Mouse (Mus musculus): Measurements from ENCODE around the gene Rnf26. TPM values are rescaled to one million over a fixed set of nuclear protein-coding genes. Genes with fewer than 3 reads are reported as not detected.

Rnf26 gene
- polyA plus RNA-seq, 1 experiment from 2014 or later: 35.4 TPM

- Histone ChIP-seq H3K4me3 (no peak overlapping the region), H3K27ac (replicated peaks) (no peak overlapping the region), H3K4me1 (replicated peaks) (peaks cover 50% of the 10 kb centered on the region), H3K36me3 (peaks cover 8% of the 10 kb centered on the region; the same call in 1 of the 2 replicates), H3K9me3 (no peaks in the 10 kb centered on the region), H3K4me2 (no peak overlapping the region), H3K9ac (no peak overlapping the region), H3K27me3 (no peaks in the 10 kb centered on the region)
- 87% methylated on average over 10 of the region's 10 CpGs for WGBS
- ATAC-seq (ENCODE audit: low read depth): no peak
These were observed 7.5 kb downstream of the Rnf26 start for GRCm38 (mm10) chr9:44105781-44106180.

DNA sequence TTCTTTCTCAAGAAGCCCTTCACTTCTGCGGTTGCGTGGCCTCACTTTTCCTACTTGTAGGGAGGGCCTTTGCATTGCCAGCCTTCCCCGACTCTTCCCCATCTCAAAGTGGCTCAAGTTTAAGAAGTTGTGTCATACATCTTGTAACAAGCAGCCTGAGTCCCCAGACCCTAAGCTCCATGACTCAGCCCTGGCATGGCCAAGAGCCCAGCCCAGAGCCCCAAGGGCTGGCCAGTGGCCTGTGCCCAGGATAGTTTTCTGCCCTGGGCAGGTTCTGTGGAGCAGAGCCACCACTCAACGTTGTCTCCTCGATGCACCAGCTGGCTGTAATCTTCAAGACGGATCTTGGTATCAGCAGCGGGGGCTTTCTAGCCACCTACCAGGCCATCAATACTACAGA, 8.4 kb downstream of the Rnf26 start:
- Histone ChIP-seq H3K9ac (no peak overlapping the region), H3K4me1 (replicated peaks) (peaks cover 41% of the 10 kb centered on the region), H3K9me3 (no peaks in the 10 kb centered on the region), H3K4me3 (no peak overlapping the region), H3K27ac (replicated peaks) (no peak overlapping the region), H3K4me2 (no peak overlapping the region), H3K36me3 (peaks cover 8% of the 10 kb centered on the region; the same call in 1 of the 2 replicates), H3K27me3 (no peaks in the 10 kb centered on the region)
- whole genome bisulfite sequencing: 92% methylated on average over 7 of the region's 7 CpGs
- ATAC-seq (ENCODE audit: low read depth): no peak

DNA sequence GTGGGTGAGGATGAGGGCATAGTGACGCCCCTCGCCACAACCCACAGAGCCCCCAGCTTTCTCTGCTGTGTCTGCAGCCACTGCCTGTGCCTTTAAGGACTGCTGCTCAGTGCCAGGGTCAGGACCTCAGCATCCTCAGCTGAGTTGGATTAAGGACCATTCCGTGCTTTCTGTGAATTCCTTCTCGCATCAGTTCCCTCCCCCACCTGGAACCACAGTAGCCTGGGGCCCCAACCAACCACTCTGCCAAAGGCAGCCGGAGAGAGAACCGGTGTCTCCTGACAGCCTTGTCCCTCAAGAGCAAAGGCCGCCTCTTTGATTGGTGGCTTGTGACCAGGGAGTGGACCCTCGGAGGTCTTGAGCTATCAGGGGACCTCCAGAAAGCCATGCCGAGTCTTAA, 11.8 kb downstream of the Rnf26 start, which contains the start of gene Mfrp:
Gene Mfrp, plus strand, starts transcription at position 240 of the 400 bp plus-strand sequence.
- Histone ChIP-seq H3K27ac (replicated peaks) (no peak within 1 kb of the TSS), H3K36me3 (peaks cover 8% of the 10 kb centered on the region; the same call in 1 of the 2 replicates), H3K27me3 (no peaks in the 10 kb centered on the region), H3K4me3 (no peak within 1 kb of the TSS), H3K4me2 (no peak within 1 kb of the TSS), H3K4me1 (replicated peaks) (peaks cover 11% of the 10 kb centered on the region), H3K9ac (no peak within 1 kb of the TSS), H3K9me3 (no peaks in the 10 kb centered on the region)
- no peak for ATAC-seq (ENCODE audit: low read depth)
- 75% methylated on average over 9 of the region's 9 CpGs for WGBS

- H3K4me1 ChIP-seq (replicated peaks): peaks cover 17% of the 10 kb centered on the region
- no peaks in the 10 kb centered on the region for H3K9me3 ChIP-seq
- H3K4me3 ChIP-seq: no peak overlapping the region
- no peak overlapping the region for H3K27ac ChIP-seq (replicated peaks)
- peaks cover 9% of the 10 kb centered on the region; the same call in 1 of the 2 replicates for H3K36me3 ChIP-seq
- H3K9ac ChIP-seq: no peak overlapping the region
- no peaks in the 10 kb centered on the region for H3K27me3 ChIP-seq
- peak; percentile 72 for ATAC-seq (ENCODE audit: low read depth)
- 20% methylated on average over 9 of the region's 9 CpGs for WGBS
- H3K4me2 ChIP-seq: no peak overlapping the region
These were observed 16.8 kb downstream of the Rnf26 start for GRCm38 (mm10) chr9:44096536-44096935.

- no peak overlapping the region for H3K4me3 ChIP-seq
- peaks cover 13% of the 10 kb centered on the region; the same call in 1 of the 2 replicates for H3K36me3 ChIP-seq
- H3K27ac ChIP-seq (replicated peaks): no peak overlapping the region
- no peak overlapping the region for H3K9ac ChIP-seq
- ATAC-seq (ENCODE audit: low read depth): no peak
- H3K4me1 ChIP-seq (replicated peaks): peaks cover 17% of the 10 kb centered on the region
- no peaks in the 10 kb centered on the region for H3K9me3 ChIP-seq
- no peaks in the 10 kb centered on the region for H3K27me3 ChIP-seq
- no peak overlapping the region for H3K4me2 ChIP-seq
- 89% methylated on average over 9 of the region's 9 CpGs for WGBS
These were observed 17.5 kb downstream of the Rnf26 start for GRCm38 (mm10) chr9:44095781-44096180.

DNA sequence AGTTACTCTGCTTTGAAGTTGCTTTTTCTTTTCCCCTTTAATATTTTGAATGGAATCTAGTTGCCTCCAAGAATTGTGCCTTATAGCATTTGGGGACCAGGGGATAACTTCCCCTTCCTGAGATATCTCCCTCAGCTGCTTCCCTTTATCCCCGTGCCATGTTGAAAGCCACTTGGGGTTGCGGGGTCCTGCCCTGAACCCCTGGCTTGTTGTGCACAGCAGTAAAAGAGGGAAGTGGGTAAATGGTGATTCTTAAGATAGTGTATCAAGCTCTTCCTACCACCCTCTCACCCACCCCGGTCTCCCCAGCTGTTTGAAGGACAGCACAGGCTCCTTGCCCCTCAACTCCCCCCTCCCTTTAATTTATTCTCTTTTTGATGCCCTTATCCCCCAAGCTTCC, 18.6 kb downstream of the Rnf26 start:
- H3K36me3 ChIP-seq: peaks cover 13% of the 10 kb centered on the region; the same call in 1 of the 2 replicates
- no peaks in the 10 kb centered on the region for H3K27me3 ChIP-seq
- H3K4me2 ChIP-seq: no peak overlapping the region
- H3K27ac ChIP-seq (replicated peaks): no peak overlapping the region
- H3K9ac ChIP-seq: no peak overlapping the region
- no peaks in the 10 kb centered on the region for H3K9me3 ChIP-seq
- no peak overlapping the region for H3K4me3 ChIP-seq
- 90% methylated on average over 3 of the region's 3 CpGs for whole genome bisulfite sequencing
- no peak for ATAC-seq (ENCODE audit: low read depth)
- H3K4me1 ChIP-seq (replicated peaks): peaks cover 17% of the 10 kb centered on the region

DNA sequence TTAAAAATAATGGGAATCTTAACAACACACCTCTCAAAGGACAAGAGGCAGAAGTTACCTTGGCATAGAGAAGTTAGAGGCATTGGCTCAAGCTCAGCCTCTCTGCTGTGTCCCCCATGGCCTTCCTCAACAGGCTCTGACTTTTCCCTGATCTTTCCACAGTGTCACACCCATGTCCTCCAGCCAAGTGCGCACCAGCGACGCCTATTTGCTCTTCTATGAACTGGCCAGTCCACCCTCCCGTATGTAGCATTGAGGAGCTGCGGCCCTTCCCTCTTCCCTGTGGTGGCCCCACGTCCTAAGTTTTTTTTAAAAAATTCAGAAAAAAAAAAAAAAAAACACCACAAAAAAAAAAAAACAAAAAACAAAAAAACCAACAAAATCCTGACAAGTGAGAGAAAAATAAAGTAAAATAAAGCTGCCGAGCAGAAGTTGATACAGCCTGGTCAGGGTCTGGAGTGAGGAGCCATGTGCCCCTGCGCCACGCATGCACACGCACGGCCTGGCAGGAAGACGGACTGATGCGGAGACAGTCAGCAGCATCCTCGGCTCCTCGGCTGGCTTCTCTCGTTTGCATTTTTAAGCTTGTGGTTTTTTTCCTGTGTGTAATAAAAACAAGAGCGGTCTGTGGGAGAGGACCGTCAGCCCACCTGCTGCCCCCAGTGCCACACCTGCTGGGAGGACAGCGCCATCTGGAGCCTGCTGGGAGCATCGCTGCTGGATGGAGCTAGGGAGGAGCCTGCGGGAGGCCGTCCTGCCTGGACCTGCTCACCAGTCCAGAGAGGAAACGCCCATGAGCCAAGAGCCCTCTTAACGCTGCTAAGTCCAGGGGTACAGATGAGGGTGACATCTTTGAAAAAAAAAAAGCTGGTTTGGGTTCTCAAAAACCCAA, 19.5 kb downstream of the Rnf26 start:
- Histone ChIP-seq H3K36me3 (peaks cover 13% of the 10 kb centered on the region; the same call in 1 of the 2 replicates), H3K4me3 (peak overlapping the region; percentile 19), H3K4me2 (peak overlapping the region; percentile 46), H3K9ac (peak overlapping the region; percentile 47; the same call in 1 of the 2 replicates), H3K4me1 (replicated peaks) (peaks cover 17% of the 10 kb centered on the region), H3K9me3 (no peaks in the 10 kb centered on the region), H3K27ac (replicated peaks) (no peak overlapping the region), H3K27me3 (no peaks in the 10 kb centered on the region)
- 28% methylated on average over 24 of the region's 24 CpGs for WGBS
- ATAC-seq (ENCODE audit: low read depth): peak; percentile 45; the same call in 1 of the 2 replicates

GRCm38 (mm10) chr9:44088877-44089608, 24.3 kb downstream of the Rnf26 start:
- no peak overlapping the region for H3K4me2 ChIP-seq
- H3K4me3 ChIP-seq: no peak overlapping the region
- peaks cover 13% of the 10 kb centered on the region; the same call in 1 of the 2 replicates for H3K36me3 ChIP-seq
- H3K9ac ChIP-seq: no peak overlapping the region
- H3K27ac ChIP-seq (replicated peaks): no peak overlapping the region
- peaks cover 38% of the 10 kb centered on the region for H3K27me3 ChIP-seq
- H3K9me3 ChIP-seq: no peaks in the 10 kb centered on the region
- peaks cover 29% of the 10 kb centered on the region for H3K4me1 ChIP-seq (replicated peaks)
- ATAC-seq (ENCODE audit: low read depth): no peak
- 56% methylated on average over 12 of the region's 12 CpGs for WGBS

DNA sequence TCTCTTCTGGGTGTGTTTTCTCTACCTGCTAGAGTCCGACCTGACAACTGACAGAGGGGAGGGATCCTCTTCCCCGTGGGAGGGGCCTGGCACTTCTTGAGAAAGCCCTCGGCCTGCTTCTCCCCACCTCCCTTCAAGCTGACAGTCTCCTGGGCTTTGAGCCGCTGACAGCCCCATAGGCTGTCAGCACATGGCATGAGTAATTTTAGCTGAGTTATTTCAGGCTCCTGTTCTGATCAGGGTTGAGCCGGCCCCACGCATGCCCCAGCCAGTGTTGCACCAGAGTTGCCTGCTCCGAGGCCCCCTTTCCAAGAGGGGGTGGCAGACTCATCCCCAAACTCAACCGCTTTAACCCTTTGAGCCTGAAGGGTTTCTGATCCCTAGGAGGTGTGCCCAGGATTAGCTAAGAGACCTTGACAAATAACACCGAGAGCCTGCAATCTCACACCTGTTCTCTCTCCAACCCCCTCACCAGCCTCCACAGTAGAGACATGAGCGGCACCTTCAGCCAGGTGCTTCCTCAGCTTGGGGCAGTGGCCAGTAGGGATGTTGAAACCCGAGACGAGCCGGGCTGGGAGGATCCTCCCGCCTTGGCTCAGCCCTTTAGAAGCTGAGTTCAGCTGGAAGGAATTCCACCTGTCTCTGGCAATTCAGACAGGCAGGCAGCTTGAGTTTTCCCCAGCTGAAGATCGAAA, 25.4 kb downstream of the Rnf26 start:
- no peak overlapping the region for H3K9ac ChIP-seq
- 17% methylated on average over 15 of the region's 15 CpGs for WGBS
- H3K4me1 ChIP-seq (replicated peaks): peaks cover 32% of the 10 kb centered on the region
- no peaks in the 10 kb centered on the region for H3K9me3 ChIP-seq
- H3K36me3 ChIP-seq: peaks cover 13% of the 10 kb centered on the region; the same call in 1 of the 2 replicates
- H3K27me3 ChIP-seq: peaks cover 49% of the 10 kb centered on the region
- no peak overlapping the region for H3K4me2 ChIP-seq
- H3K4me3 ChIP-seq: no peak overlapping the region
- ATAC-seq (ENCODE audit: low read depth): no peak
- no peak overlapping the region for H3K27ac ChIP-seq (replicated peaks)

- ATAC-seq (ENCODE audit: low read depth): no peak
- Histone ChIP-seq H3K4me1 (replicated peaks) (peaks cover 32% of the 10 kb centered on the region), H3K9ac (no peak overlapping the region), H3K9me3 (no peaks in the 10 kb centered on the region), H3K4me2 (no peak overlapping the region), H3K27me3 (peaks cover 56% of the 10 kb centered on the region), H3K4me3 (no peak overlapping the region), H3K36me3 (0 out of 2 replicates have a peak, but pooled peaks cover 9% of the 10 kb centered on the region), H3K27ac (replicated peaks) (no peak overlapping the region)
- 48% methylated on average over 10 of the region's 10 CpGs for WGBS
These were observed 26.4 kb downstream of the Rnf26 start for GRCm38 (mm10) chr9:44086960-44087359.

DNA sequence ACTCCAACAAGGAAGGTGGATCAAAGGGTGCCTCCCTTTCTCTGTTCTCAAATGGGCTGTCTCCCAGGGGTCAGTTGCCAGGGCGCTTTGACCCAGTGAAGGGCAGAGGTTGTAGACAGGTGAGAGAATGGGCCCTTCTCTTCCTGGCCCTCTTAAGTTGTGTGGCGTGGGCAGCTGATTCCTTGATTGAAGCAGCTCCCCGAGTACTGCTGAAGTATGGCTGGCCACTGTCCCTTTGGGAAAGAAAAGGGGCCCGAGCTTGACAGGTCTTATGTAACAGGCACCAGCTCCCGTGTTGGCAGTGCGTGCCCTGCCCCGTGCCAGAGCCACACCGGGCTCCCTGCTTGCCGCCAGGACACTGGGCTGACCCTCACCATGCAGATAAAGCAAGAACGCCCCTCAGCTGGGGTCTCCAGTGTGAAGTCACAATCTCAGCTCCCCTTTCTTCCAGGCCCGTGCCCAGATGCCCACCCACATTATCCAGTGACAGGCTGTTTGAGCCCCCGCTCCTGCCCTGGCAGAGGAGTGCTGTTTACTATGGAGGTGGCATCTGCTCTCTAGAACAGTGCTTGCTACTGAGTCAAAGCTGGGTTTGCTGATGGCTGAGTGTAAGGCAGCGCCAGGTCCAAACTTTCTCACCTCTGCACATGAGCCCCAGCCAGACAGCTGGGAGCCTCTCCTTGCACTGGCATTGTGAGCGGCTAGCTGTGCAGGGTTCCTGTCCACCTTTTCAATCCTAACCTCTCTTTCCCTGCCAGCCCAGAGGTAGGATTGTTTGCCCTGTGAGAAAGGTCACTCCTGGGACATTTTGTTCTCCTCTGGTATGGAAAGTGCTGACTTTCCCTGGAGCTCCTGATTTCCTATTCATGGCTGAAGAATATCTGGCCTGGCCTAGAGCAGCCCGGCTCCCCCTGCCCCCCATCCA, 27.3 kb downstream of the Rnf26 start:
- no peak overlapping the region for H3K9ac ChIP-seq
- H3K4me3 ChIP-seq: no peak overlapping the region
- no peaks in the 10 kb centered on the region for H3K9me3 ChIP-seq
- H3K27me3 ChIP-seq: peaks cover 56% of the 10 kb centered on the region
- WGBS: 68% methylated on average over 15 of the region's 15 CpGs
- H3K27ac ChIP-seq (replicated peaks): no peak overlapping the region
- 0 out of 2 replicates have a peak, but pooled peaks cover 2% of the 10 kb centered on the region for H3K36me3 ChIP-seq
- H3K4me2 ChIP-seq: peak overlapping the region; percentile 99
- no peak for ATAC-seq (ENCODE audit: low read depth)
- peaks cover 38% of the 10 kb centered on the region for H3K4me1 ChIP-seq (replicated peaks)

Measured in neural tube, embryonic 13.5 days (tissue).